Mouse (Mus musculus): ENCODE measurements at regions not wholly inside any gene's neighbourhood (a gene's known extent, or its start where the extent isn't known, plus 50 kb on each side); places are given as distances from the start of the nearest gene placed in this dataset.

DNA sequence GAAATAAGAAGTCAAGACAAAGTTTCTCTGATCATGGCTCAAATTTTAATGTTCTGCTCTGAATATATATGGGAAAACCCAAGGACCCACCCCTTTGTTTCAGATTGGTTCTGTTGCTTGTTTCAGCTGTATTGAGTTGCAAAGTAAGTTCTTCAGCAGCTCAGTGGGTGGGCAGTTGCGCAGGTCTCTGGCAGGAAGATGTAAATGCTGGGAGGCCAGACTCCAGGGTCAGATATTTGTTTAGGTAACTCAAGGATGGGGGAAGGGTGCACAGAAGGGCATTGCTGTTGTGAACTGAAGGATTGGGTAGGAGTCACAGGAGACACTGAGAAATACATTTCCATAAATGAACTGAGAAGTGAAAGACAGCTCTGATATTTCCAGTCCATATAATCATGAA lies 352.1 kb upstream of the C9orf72 start:
- Histone ChIP-seq H3K27me3 (replicated peaks) (no peaks in the 10 kb centered on the region), H3K4me1 (ENCODE audit: control insufficient read depth in 1 of 2, insufficient read depth in 2 of 2) (no peaks in the 10 kb centered on the region), H3K4me2 (ENCODE audit: insufficient read depth, low read depth, poor library complexity, severe bottlenecking) (no peak overlapping the region), H3K9me3 (replicated peaks; ENCODE audit: low read length) (peaks cover 15% of the 10 kb centered on the region), H3K36me3 (replicated peaks in 1 of 2; ENCODE audit: control insufficient read depth in 1 of 2, insufficient read depth in 1 of 2, low read length in 1 of 2) (no peaks in the 10 kb centered on the region), H3K4me3 (replicated peaks in 1 of 3; ENCODE audit: low read depth in 2 of 3, low read length in 2 of 3, poor library complexity in 1 of 3) (no peak overlapping the region), H3K9ac (ENCODE audit: insufficient read depth, low read depth) (no peak overlapping the region), H3K27ac (ENCODE audit: insufficient read depth, low read depth) (no peak overlapping the region), H3K79me2 (replicated peaks; ENCODE audit: control insufficient read depth, extremely low read depth, insufficient read depth, poor library complexity, severe bottlenecking) (no peaks in the 10 kb centered on the region)
- no peak for DNase-seq (ENCODE audit: extremely low read depth)
- dilution Hi-C loops (cut with MboI; ENCODE audit: extremely low pct_ligation_motif_present, extremely low pct_unique_long_range_greater_than_20kb, low sequenced_read_pairs) (no loop called here), in situ Hi-C loops (cut with MboI; ENCODE audit: low pct_ligation_motif_present, low pct_unique_long_range_greater_than_20kb, low sequenced_read_pairs) (no loop called here)
- TF ChIP-seq POLR2AphosphoS2 (IDR thresholded peaks at IDR 0.05; ENCODE audit: low read depth, low read length) (no peak), MAX (IDR thresholded peaks at IDR 0.05; ENCODE audit: low read length) (no peak), ELF1 (IDR thresholded peaks at IDR 0.05; ENCODE audit: low read depth, low read length) (no peak), MYC (IDR thresholded peaks at IDR 0.05; ENCODE audit: low read depth, low read length) (no peak), PAX5 (IDR thresholded peaks at IDR 0.05; ENCODE audit: low read length) (no peak), CTCF (conservative IDR thresholded peaks at IDR 0.05 in 1 of 2, IDR thresholded peaks at IDR 0.05 in 1 of 2; ENCODE audit: low read depth in 2 of 2, low read length in 2 of 2) (no peak)

DNA sequence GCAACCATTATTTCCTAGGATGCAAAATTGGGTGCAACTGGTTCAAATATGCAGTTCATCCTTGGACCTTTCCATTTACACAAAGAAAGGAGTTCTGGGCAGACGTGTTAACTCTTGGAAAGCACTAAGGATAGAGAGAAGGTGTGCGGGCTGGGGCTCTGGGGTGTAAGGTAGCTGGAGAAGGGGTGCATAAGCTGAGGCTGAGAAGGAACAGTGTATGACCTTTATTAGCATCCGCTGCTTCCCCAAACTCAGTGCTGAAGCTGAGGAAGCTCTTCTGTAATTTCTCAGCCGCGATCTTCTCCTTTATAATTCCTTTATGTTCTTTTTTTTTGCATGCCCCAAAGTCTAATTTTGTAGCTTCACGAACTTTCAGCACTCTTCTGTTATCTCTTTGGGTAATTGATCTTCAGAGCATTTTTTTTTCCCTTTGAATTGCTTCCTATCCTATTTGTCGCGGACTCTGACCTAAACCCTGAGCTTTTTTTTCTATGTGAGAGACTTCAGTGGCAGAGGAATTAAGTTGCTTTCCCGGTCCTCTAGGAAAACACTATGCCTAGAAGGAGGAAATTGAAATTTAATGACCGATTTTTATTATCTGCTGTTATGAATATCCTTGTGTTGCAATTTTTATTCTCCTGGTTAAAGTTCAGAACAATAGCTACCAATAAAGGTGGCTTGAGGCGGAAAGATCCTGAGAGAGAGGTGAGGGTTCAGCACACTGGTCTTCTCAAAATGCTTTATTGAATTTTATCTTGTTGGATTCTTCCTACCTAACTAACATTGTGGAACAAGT lies 349.4 kb upstream of the C9orf72 start:
- dilution Hi-C loops (cut with MboI; ENCODE audit: extremely low pct_ligation_motif_present, extremely low pct_unique_long_range_greater_than_20kb, low sequenced_read_pairs) (no loop called here), in situ Hi-C loops (cut with MboI; ENCODE audit: low pct_ligation_motif_present, low pct_unique_long_range_greater_than_20kb, low sequenced_read_pairs) (no loop called here)
- Histone ChIP-seq H3K36me3 (replicated peaks in 1 of 2; ENCODE audit: control insufficient read depth in 1 of 2, insufficient read depth in 1 of 2, low read length in 1 of 2) (no peaks in the 10 kb centered on the region), H3K4me3 (replicated peaks in 1 of 3; ENCODE audit: low read depth in 2 of 3, low read length in 2 of 3, poor library complexity in 1 of 3) (no peak overlapping the region), H3K9me3 (replicated peaks; ENCODE audit: low read length) (peaks cover 15% of the 10 kb centered on the region), H3K9ac (ENCODE audit: insufficient read depth, low read depth) (no peak overlapping the region), H3K4me2 (ENCODE audit: insufficient read depth, low read depth, poor library complexity, severe bottlenecking) (no peak overlapping the region), H3K27me3 (replicated peaks) (no peaks in the 10 kb centered on the region), H3K4me1 (ENCODE audit: control insufficient read depth in 1 of 2, insufficient read depth in 2 of 2) (0 out of 4 replicates have a peak, but pooled peaks cover 0 to 2% of the 10 kb centered on the region in 2 experiments), H3K79me2 (replicated peaks; ENCODE audit: control insufficient read depth, extremely low read depth, insufficient read depth, poor library complexity, severe bottlenecking) (no peaks in the 10 kb centered on the region), H3K27ac (ENCODE audit: insufficient read depth, low read depth) (no peak overlapping the region)
- TF ChIP-seq CHD1 (IDR thresholded peaks at IDR 0.05; ENCODE audit: low read depth, low read length) (no peak), MXI1 (IDR thresholded peaks at IDR 0.05; ENCODE audit: low read depth, low read length) (no peak), MEF2A (IDR thresholded peaks at IDR 0.05; ENCODE audit: borderline replicate concordance, low read depth, low read length) (no peak), RCOR1 (conservative IDR thresholded peaks at IDR 0.05; ENCODE audit: low read depth, low read length) (no peak), SIN3A (IDR thresholded peaks at IDR 0.05; ENCODE audit: low read length) (no peak), JUN (IDR thresholded peaks at IDR 0.05; ENCODE audit: insufficient read depth, low read depth, low read length) (no peak), USF2 (conservative IDR thresholded peaks at IDR 0.05; ENCODE audit: low read depth, low read length) (no peak), CHD2 (IDR thresholded peaks at IDR 0.05; ENCODE audit: low read length) (no peak), SMC3 (IDR thresholded peaks at IDR 0.05; ENCODE audit: low read depth, low read length) (no peak), MAZ (IDR thresholded peaks at IDR 0.05; ENCODE audit: low read depth, low read length) (no peak), ZKSCAN1 (IDR thresholded peaks at IDR 0.05; ENCODE audit: borderline replicate concordance, low read depth, low read length) (no peak), GABPA (IDR thresholded peaks at IDR 0.05; ENCODE audit: insufficient replicate concordance, low read depth, low read length) (no peak), ZC3H11A (IDR thresholded peaks at IDR 0.05; ENCODE audit: low read depth, low read length) (no peak)
- DNase-seq (ENCODE audit: extremely low read depth), result no peak

Data from CH12.LX (cell line).